Mouse (Mus musculus) spleen, adult 2 months (tissue): ENCODE results near the gene Fgfr2. TPM values are rescaled to one million over a fixed set of nuclear protein-coding genes. Genes with fewer than 3 reads are reported as not detected.
A peak's percentile ranks its signal among the peaks of the same experiment; 100 is the strongest.

Source experiments
- DNase-seq, 2 experiments: peaks; one replicate each; pipeline versions ENCODE4 v3.0.0 to v3.0.0-alpha.2; 2012 to 2021; ENCODE audit warnings: low spot score in 2 of 2, low read depth in 1 of 2
- H3K27ac ChIP-seq: fragments of 200-500 bp; 2 replicates; pipeline ENCODE4 v1.5.1; 2012; ENCODE audit warnings: low read length, inconsistent platforms; ENCODE audit not compliant: insufficient read depth
- H3K27me3 ChIP-seq: fragments of 200-500 bp; 2 replicates; pipeline ENCODE4 v1.6.1; 2012; ENCODE audit warnings: mild to moderate bottlenecking, moderate library complexity, low read length, inconsistent platforms; ENCODE audit not compliant: control insufficient read depth, insufficient read depth
- H3K36me3 ChIP-seq: fragments of 200-500 bp; 2 replicates; pipeline ENCODE4 v1.6.1; 2012; ENCODE audit warnings: mild to moderate bottlenecking, low read length, inconsistent platforms; ENCODE audit not compliant: control insufficient read depth, insufficient read depth
- H3K4me1 ChIP-seq: fragments of 200-500 bp; 2 replicates; pipeline ENCODE4 v1.6.1; 2011; ENCODE audit warnings: inconsistent platforms; ENCODE audit not compliant: control insufficient read depth, insufficient read depth, insufficient read length
- H3K4me3 ChIP-seq: fragments of 200-500 bp; 2 replicates; pipeline ENCODE4 v1.5.1; 2011; ENCODE audit warnings: mild to moderate bottlenecking, inconsistent platforms; ENCODE audit not compliant: insufficient read depth, insufficient read length; ENCODE audit errors: extremely low read depth
- CTCF ChIP-seq: fragments of 200-500 bp; IDR thresholded peaks from 2 replicates; pipeline ENCODE4 v1.5.1; 2011; ENCODE audit warnings: mild to moderate bottlenecking, inconsistent platforms; ENCODE audit not compliant: insufficient read depth, insufficient read length, insufficient replicate concordance; ENCODE audit errors: extremely low read depth
- POLR2A ChIP-seq: fragments of 200-500 bp; IDR thresholded peaks from 2 replicates; pipeline ENCODE4 v1.6.1; 2011; ENCODE audit warnings: low read depth, low read length, inconsistent platforms
- WGBS: fragments of 180-500 bp; shearing (Covaris S2); methylation state at CpG from one replicate; pipeline ENCODE4 v1.1.7; 2018; 5-methylcytosine and 5-hydroxymethylcytosine counted together
- polyA plus RNA-seq: library from polyadenylated mRNA; depleted of rRNA; stranded (reverse); fragments of >200 nt; gene quantifications from 2 replicates; pipeline ENCODE4 v1.2.3, GENCODE M21; 2012

Fgfr2 gene
- polyA plus RNA-seq, 1 experiment: 1.6 TPM

DNA sequence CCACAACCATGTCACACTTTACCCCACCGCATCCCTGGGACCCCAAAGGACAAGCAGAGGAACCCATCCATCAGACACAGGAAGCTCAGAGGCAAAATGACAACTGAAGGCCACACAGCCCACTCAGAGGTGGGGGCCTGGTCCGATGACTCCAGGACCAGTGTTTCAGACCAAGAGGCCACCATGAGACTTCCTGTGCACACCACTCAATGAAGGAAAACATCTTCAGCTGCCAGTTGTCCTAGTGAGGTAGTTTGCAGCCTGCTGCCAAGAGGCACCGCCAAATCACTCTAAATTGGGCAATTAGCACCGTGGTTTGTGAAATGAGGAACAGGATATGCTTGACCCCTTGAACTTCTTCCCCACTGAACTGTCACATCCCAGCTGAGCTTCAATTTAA, 764.4 kb downstream of the Fgfr2 start:
- TF ChIP-seq CTCF: no peak
- no peak for TF ChIP-seq POLR2A
- H3K4me3 ChIP-seq: no peak overlapping the region
- H3K36me3 ChIP-seq: no peaks in the 10 kb centered on the region
- no peaks in the 10 kb centered on the region for H3K27me3 ChIP-seq
- H3K27ac ChIP-seq: peak overlapping the region; percentile 54
- DNase-seq: peak; percentile 18 to 40
- peaks cover 31% of the 10 kb centered on the region for H3K4me1 ChIP-seq
- 14% methylated on average over 4 of the region's 4 CpGs for WGBS

DNA sequence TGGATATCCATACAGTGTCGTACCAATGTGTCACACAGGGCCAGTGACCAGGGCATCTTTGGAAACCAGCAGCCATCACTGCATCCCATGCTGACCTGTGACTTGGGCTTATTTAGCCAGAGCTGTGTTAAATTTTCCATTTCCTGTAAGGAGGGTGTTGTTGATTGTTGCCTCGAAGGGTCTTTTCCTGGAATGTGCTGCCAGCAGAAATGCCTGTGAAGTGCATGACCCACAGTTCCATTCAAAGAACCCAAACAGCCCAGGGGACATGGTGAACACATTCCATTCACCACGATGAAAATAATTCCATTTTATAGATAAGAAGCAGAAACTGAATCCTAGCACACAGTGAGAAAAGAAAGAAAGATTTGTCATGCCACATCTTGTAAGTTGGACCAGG, 764.9 kb downstream of the Fgfr2 start:
- no peak for DNase-seq
- 41% methylated on average over 3 of the region's 3 CpGs for WGBS
- Histone ChIP-seq H3K4me3 (no peak overlapping the region), H3K4me1 (peaks cover 31% of the 10 kb centered on the region), H3K36me3 (no peaks in the 10 kb centered on the region), H3K27ac (peak overlapping the region; percentile 54), H3K27me3 (no peaks in the 10 kb centered on the region)
- TF ChIP-seq CTCF (no peak), POLR2A (no peak)

DNA sequence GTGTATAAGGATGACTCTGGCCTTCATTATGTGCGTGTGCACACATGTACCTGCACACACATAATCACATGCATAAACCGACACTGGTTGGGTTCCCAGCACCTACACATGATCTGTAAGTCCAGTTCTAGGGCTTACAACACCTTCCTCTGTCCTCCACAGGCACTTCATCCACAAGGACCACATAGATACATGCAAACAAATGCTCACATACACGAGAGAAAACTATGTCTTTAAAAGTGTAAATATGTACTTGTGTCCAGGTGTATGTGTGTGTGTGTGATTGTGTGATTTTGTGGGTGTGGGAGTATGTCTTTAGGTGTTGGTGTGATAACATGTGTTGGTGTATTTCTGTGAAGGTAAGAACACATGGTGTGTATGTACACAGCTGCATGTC, 765.3 kb downstream of the Fgfr2 start:
- Histone ChIP-seq H3K4me3 (no peak overlapping the region), H3K27me3 (no peaks in the 10 kb centered on the region), H3K4me1 (peaks cover 31% of the 10 kb centered on the region), H3K36me3 (no peaks in the 10 kb centered on the region), H3K27ac (no peak overlapping the region)
- whole genome bisulfite sequencing: 85% methylated on average over 3 of the region's 3 CpGs
- no peak for DNase-seq
- TF ChIP-seq POLR2A: no peak
- no peak for TF ChIP-seq CTCF

DNA sequence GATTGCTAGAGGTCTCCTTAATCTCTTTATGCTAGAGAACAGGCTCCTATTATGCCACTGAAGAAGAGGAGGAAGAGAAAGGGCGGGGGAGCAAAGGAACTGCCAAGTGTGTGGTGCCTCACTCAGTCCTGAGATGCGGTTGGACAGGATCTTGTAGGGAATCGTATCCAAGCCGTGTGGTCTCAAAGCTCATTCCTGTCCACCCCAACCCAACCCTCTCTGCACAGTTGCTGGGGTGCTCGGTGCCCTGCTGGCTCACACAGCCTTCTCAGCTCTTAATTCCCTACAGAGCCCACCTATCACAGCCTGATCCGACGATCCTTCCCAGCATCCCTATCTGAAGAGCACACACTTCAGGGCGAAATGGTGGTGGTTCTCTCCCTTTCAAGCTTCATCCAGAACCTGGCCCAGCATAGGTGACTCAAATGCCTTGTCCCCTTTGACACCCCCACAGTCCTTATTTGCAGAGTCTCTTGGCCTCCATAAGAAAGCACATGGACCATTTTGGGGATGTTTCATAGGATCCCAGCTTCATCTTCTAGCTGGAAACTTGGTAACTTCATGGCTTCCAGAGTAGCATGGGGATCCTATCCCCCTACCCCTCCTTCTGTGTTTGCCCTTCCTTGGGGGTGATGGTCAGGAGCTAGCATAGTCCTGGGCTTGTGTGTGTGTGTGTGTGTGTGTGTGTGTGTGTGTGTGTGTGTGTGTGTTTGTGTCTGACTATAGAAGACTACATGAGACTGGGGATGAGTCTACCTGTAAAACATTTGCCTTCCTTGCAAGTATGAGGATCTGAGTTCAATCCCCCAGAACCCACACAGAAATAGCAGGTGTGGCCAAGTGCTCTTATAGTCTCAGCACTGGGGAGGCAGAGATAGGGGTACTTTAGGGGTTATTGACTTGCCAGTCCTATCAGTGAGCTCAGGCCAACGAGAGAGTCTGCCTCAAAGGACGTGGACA, 766.0 kb downstream of the Fgfr2 start:
- Histone ChIP-seq H3K36me3 (no peaks in the 10 kb centered on the region), H3K4me3 (no peak overlapping the region), H3K27me3 (no peaks in the 10 kb centered on the region), H3K4me1 (peaks cover 31% of the 10 kb centered on the region), H3K27ac (peak overlapping the region; percentile 10; the same call in 1 of the 2 replicates)
- 63% methylated on average over 10 of the region's 10 CpGs for WGBS
- DNase-seq: no peak
- TF ChIP-seq CTCF (no peak), POLR2A (no peak)

DNA sequence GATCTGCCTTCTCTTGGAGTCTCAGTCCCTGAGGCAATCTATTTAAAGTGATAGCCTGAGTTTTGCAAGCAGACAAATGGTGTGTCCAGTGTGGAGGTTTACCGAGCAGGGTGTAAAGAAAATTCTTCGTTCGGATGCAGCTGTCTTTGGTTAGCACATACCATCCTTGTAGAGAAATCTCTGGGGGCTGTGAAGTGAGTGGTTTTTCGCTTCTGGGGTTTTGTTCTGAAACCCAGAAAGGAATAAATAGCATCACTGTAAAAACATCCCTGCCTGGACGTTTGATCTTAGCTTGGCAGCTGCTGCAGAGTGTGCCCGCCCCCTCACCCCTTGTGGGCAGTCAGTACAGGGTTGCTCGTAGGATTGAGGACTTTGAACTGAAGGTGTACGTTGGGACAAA, 767.0 kb downstream of the Fgfr2 start:
- Histone ChIP-seq H3K4me1 (peaks cover 31% of the 10 kb centered on the region), H3K27me3 (no peaks in the 10 kb centered on the region), H3K27ac (peak overlapping the region; percentile 76), H3K4me3 (no peak overlapping the region), H3K36me3 (no peaks in the 10 kb centered on the region)
- WGBS: 15% methylated on average over 8 of the region's 8 CpGs
- no peak for DNase-seq
- TF ChIP-seq CTCF: no peak
- no peak for TF ChIP-seq POLR2A

DNA sequence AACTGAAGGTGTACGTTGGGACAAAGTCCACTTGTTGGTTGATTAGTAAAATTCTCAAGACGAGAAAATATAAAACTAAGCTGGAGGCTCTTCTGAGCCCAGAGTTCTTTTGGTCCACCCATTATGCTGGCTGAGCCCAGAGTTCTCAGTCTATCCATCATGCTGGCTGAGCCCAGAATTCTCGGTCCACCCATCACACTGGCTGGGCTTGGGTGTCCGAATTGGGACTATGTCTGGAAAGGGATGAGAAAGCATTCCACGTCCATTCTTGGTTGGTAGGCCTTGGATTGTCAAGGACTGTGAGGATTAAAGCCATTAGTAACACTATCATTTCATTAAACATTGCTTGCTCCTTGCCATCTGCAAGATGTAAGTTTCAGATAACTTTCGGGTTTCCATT, 767.4 kb downstream of the Fgfr2 start:
- 62% methylated on average over 6 of the region's 6 CpGs for WGBS
- TF ChIP-seq POLR2A (no peak), CTCF (no peak)
- Histone ChIP-seq H3K27me3 (no peaks in the 10 kb centered on the region), H3K27ac (peak overlapping the region; percentile 76), H3K4me3 (no peak overlapping the region), H3K4me1 (peaks cover 31% of the 10 kb centered on the region), H3K36me3 (no peaks in the 10 kb centered on the region)
- DNase-seq: no peak

DNA sequence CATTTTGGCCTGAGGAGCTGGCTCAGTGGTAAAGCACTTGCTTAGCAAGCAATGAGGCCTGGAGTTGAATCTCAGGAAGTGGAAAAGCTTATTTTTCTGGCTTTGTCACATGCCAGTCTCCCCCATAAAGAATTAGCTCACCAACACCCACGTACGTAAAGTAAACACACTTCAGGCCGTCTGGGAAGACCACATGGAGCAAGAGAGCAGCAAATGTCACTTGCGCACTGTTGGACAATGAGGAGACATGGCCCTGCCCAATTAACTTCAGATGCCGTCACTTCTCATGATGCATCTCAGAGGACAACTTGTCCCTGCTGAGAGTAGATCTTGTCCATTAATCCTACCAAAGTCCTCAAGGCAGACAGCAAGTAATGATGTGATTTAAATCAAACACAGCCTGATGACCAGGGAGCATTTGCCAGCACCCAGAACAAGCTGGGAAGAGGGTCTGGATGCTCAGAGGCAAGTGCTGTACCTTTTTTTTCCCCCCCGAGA, 774.0 kb downstream of the Fgfr2 start:
- Histone ChIP-seq H3K27me3 (no peaks in the 10 kb centered on the region), H3K36me3 (no peaks in the 10 kb centered on the region), H3K4me3 (no peak overlapping the region), H3K4me1 (no peaks in the 10 kb centered on the region), H3K27ac (no peak overlapping the region)
- 86% methylated on average over 6 of the region's 6 CpGs for WGBS
- no peak for TF ChIP-seq POLR2A
- no peak for TF ChIP-seq CTCF
- DNase-seq: no peak
